Comparison of ENCODE assay signal across 33 mouse cellular contexts in the genomic region with DNA sequence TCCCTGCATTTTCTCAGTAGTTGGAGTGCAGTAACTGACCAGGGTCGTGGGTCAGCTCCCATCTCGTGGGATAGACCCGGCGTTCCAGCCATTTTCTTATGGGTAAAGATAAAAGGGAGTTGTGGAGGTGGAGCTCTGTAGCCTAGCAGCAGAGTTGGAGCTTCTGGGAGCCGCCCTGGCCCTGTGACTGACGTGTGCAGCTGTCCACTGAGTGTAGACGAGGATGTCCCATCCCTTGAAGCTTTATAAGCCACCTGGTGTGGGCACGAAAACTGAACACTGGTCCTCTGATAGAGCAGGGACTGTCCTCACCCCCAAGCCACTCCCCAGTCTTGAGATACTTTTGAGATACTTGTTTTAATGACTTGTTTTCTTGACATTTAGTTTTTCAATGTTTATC. TPM values are rescaled to one million over a fixed set of nuclear protein-coding genes. Genes with fewer than 3 reads are reported as not detected.
"Had no signal": no experiment of that assay in that cellular context is flagged by ENCODE, and none has a peak within 500 bp of the region (broad histone marks: within the 10 kb centered on the region; RNA-seq: fewer than 3 reads in every experiment).

No protein-coding gene starts in this region.

- H3K27ac ChIP-seq: heart, embryonic 10.5 days; heart, embryonic 13.5 days; heart, embryonic 15.5 days; hindbrain, embryonic 10.5 days; hindbrain, embryonic 12.5 days; hindbrain, embryonic 13.5 days; hindbrain, embryonic 14.5 days; hindbrain, embryonic 15.5 days; hindbrain, postnatal 0 days; intestine, embryonic 15.5 days; kidney, embryonic 15.5 days; kidney, postnatal 0 days; left cerebral cortex, adult 2 months had no signal

- H3K4me3 ChIP-seq: heart, embryonic 10.5 days; heart, embryonic 12.5 days; heart, embryonic 13.5 days; heart, embryonic 15.5 days; hindbrain, embryonic 10.5 days; hindbrain, embryonic 12.5 days; hindbrain, embryonic 13.5 days; hindbrain, embryonic 15.5 days; intestine, embryonic 15.5 days; kidney, embryonic 15.5 days; left cerebral cortex, adult 2 months had no signal

- DNase-seq: heart, postnatal 10 days; heart, postnatal 14 days; heart, postnatal 36 days; heart, postnatal 4 days; kidney, adult 11 months; kidney, adult 18-20 months; kidney, adult 2 months; kidney, adult 8-10 months; kidney, adult 9 months; kidney, postnatal 10 days; kidney, postnatal 14 days; kidney, postnatal 25 days; kidney, postnatal 36 days; kidney, postnatal 4 days; layer of hippocampus, adult 9-11 months; layer of hippocampus, postnatal 36 days had no signal

- H3K27me3 ChIP-seq: heart, embryonic 12.5 days; heart, embryonic 13.5 days; heart, embryonic 15.5 days; hindbrain, embryonic 12.5 days; hindbrain, embryonic 13.5 days; hindbrain, embryonic 15.5 days; intestine, embryonic 15.5 days; kidney, embryonic 15.5 days had no signal

- H3K4me2 ChIP-seq: heart, embryonic 11.5 days; heart, embryonic 12.5 days; heart, embryonic 13.5 days; heart, embryonic 15.5 days; hindbrain, embryonic 12.5 days; hindbrain, embryonic 13.5 days; hindbrain, embryonic 14.5 days; hindbrain, embryonic 15.5 days; intestine, embryonic 15.5 days; kidney, embryonic 15.5 days had no signal

RNA-seq across cellular contexts. Expression of a gene that starts 19.0 kb away (rescaled TPM):
- total RNA-seq: hematopoietic stem cell, adult 5-6 weeks had no signal
- polyA plus RNA-seq: inflammation-experienced regulatory T-cells, adult 6 months had no signal
